Mouse (Mus musculus) heart, postnatal 0 days (tissue): ENCODE data around the gene Elfn1. TPM values are rescaled to one million over a fixed set of nuclear protein-coding genes. Genes with fewer than 3 reads are reported as not detected.

Experiments used
- ATAC-seq: fragments of 200-750 bp; cut with Nextera tagmentation; 2 replicates; pipeline ENCODE4 v1.8.0; 2017; ENCODE audit warnings: low read depth, moderate number of reproducible peaks, moderate library complexity; ENCODE audit not compliant: insufficient read depth
- DNase-seq: peaks from one replicate; pipeline ENCODE4 v3.0.0-alpha.2; 2016; ENCODE audit warnings: low spot score
- H3K27ac ChIP-seq: fragments of 300-500 bp; sonication (generic); 2 replicates; pipeline ENCODE4 v1.5.1; 2014; ENCODE audit warnings: low read depth, mild to moderate bottlenecking
- H3K27me3 ChIP-seq: fragments of 300-500 bp; sonication (generic); 2 replicates; pipeline ENCODE4 v1.6.1; 2014; ENCODE audit warnings: low read length, mixed read lengths; ENCODE audit not compliant: control insufficient read depth, insufficient read depth
- H3K36me3 ChIP-seq: fragments of 300-500 bp; sonication (generic); replicated peaks from 2 replicates; pipeline ENCODE4 v1.6.1; 2014; ENCODE audit warnings: low read length, mixed read lengths; ENCODE audit not compliant: control insufficient read depth, insufficient read depth
- H3K4me1 ChIP-seq: fragments of 300-500 bp; sonication (generic); 2 replicates; pipeline ENCODE4 v1.6.1; 2014; ENCODE audit warnings: antibody characterized with exemption; ENCODE audit not compliant: control insufficient read depth, insufficient read depth
- H3K4me2 ChIP-seq: fragments of 300-500 bp; sonication (generic); 2 replicates; pipeline ENCODE4 v1.6.1; 2014; ENCODE audit warnings: low read depth, mild to moderate bottlenecking, low read length, moderate library complexity
- H3K4me3 ChIP-seq: fragments of 300-500 bp; sonication (generic); 2 replicates; pipeline ENCODE4 v1.5.1; 2014; ENCODE audit warnings: low read depth, low read length
- H3K9ac ChIP-seq: fragments of 300-500 bp; sonication (generic); replicated peaks from 2 replicates; pipeline ENCODE4 v1.6.1; 2014; ENCODE audit warnings: low read depth, low read length, mixed read lengths
- H3K9me3 ChIP-seq: fragments of 300-500 bp; sonication (generic); replicated peaks from 2 replicates; pipeline ENCODE4 v1.6.1; 2016; ENCODE audit warnings: low read length; ENCODE audit not compliant: control insufficient read depth
- CTCF ChIP-seq: IDR thresholded peaks from 2 replicates; pipeline ENCODE4 v1.5.1; 2016; ENCODE audit warnings: antibody characterized with exemption, control low read depth, low read depth
- EP300 ChIP-seq: IDR thresholded peaks from 2 replicates; pipeline ENCODE4 v1.6.1; 2016; ENCODE audit warnings: antibody characterized with exemption, low read depth
- WGBS: fragments of 180-500 bp; shearing (Covaris S2); extraction: QIAGEN DNeasy Blood & Tissue Kit; methylation state at CpG from one replicate; pipeline ENCODE4 v1.1.7; 2014; 5-methylcytosine and 5-hydroxymethylcytosine counted together
- polyA plus RNA-seq: library from polyadenylated mRNA; unstranded; fragments of >200 nt; fragmentation: Nextera tagmentation; extraction: Ambion mirVana; gene quantifications from 2 replicates; pipeline ENCODE4 v1.2.1, GENCODE M21; 2015
- total RNA-seq: library from RNA; depleted of rRNA; stranded (reverse); fragments of >200 nt; gene quantifications from 2 replicates; pipeline ENCODE4 v1.2.3, GENCODE M21; 2014; ENCODE audit warnings: low replicate concordance

Gene Elfn1
- total and polyA plus RNA-seq, 2 experiments from 2014 or later: 0.10 to 1.9 TPM

DNA sequence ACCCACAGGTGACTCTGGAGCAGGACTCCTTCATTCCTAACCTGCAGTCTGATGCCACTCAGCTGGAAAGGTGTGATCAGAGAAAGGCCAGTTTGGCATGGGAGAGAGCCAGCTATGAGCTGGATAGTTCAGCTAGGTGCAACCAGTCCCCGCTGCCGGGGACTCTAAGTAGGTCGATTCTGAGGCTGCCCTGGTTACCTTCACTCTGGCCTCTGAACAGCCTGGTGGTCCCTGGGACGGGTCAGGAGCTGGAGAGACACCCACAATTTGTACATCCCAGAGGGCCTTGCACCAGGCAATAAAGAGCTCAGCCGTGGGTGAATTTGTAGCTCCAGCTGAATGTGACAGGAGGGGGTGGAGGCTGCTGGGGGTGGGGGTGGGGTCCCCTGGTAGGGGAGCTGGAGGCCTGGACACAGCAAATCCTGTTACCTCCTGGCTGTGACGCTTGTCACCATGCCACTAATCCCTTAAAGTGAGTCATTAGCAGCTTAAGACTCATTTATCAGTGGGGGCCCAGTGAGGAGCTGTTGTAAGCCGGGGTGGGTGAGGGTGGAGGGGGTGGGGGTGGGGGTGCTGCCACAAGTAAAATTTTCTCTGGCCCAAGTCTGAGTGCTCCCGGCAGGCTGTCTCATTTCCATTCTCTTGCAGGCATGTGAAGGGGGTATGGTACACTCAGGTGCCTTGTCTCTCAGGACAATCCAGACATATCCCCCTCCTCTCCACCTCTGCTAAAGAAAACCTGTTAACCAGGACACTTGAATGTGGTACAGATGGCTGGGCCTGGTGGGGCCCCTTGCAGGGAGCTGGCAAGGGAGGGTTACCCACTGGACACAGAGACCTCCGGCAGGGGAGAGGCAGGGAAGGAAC is 100.1 kb downstream of the Elfn1 start:
- Histone ChIP-seq H3K4me3 (no peak overlapping the region), H3K27ac (no peak overlapping the region), H3K9me3 (no peaks in the 10 kb centered on the region), H3K9ac (no peak overlapping the region), H3K36me3 (0 out of 2 replicates have a peak, but pooled peaks cover 9% of the 10 kb centered on the region), H3K4me2 (no peak overlapping the region), H3K27me3 (no peaks in the 10 kb centered on the region), H3K4me1 (no peaks in the 10 kb centered on the region)
- WGBS: 61% methylated on average over 9 of the region's 9 CpGs
- TF ChIP-seq EP300 (no peak), CTCF (no peak)
- no peak for DNase-seq
- no peak for ATAC-seq

- Histone ChIP-seq H3K27ac (no peak overlapping the region), H3K4me3 (no peak overlapping the region), H3K27me3 (no peaks in the 10 kb centered on the region), H3K9me3 (no peaks in the 10 kb centered on the region), H3K4me2 (no peak overlapping the region), H3K4me1 (peaks cover 5% of the 10 kb centered on the region; the same call in 1 of the 2 replicates), H3K36me3 (0 out of 2 replicates have a peak, but pooled peaks cover 9% of the 10 kb centered on the region), H3K9ac (no peak overlapping the region)
- DNase-seq: no peak
- TF ChIP-seq EP300 (no peak), CTCF (no peak)
- ATAC-seq: no peak
- WGBS: 85% methylated on average over 5 of the region's 5 CpGs
Measured at GRCm38 (mm10) chr5:140008523-140008806, 100.7 kb downstream of the Elfn1 start.

GRCm38 (mm10) chr5:140009083-140009655 is 101.4 kb downstream of the Elfn1 start:
- ATAC-seq: no peak
- Histone ChIP-seq H3K4me3 (no peak overlapping the region), H3K27ac (no peak overlapping the region), H3K4me1 (peaks cover 8% of the 10 kb centered on the region), H3K4me2 (no peak overlapping the region), H3K9me3 (no peaks in the 10 kb centered on the region), H3K27me3 (no peaks in the 10 kb centered on the region), H3K36me3 (0 out of 2 replicates have a peak, but pooled peaks cover 9% of the 10 kb centered on the region), H3K9ac (no peak overlapping the region)
- 86% methylated on average over 7 of the region's 7 CpGs for WGBS
- TF ChIP-seq CTCF: no peak
- no peak for TF ChIP-seq EP300
- no peak for DNase-seq

GRCm38 (mm10) chr5:140010405-140010804 is 102.7 kb downstream of the Elfn1 start:
- H3K27me3 ChIP-seq: no peaks in the 10 kb centered on the region
- no peak overlapping the region for H3K4me3 ChIP-seq
- H3K4me1 ChIP-seq: peaks cover 8% of the 10 kb centered on the region
- TF ChIP-seq EP300: no peak
- TF ChIP-seq CTCF: no peak
- no peak overlapping the region for H3K9ac ChIP-seq
- H3K36me3 ChIP-seq: 0 out of 2 replicates have a peak, but pooled peaks cover 9% of the 10 kb centered on the region
- no peaks in the 10 kb centered on the region for H3K9me3 ChIP-seq
- DNase-seq (no peak), ATAC-seq (no peak)
- H3K4me2 ChIP-seq: no peak overlapping the region
- H3K27ac ChIP-seq: no peak overlapping the region
- WGBS: 69% methylated on average over 3 of the region's 3 CpGs

GRCm38 (mm10) chr5:140012286-140012967 is 104.7 kb downstream of the Elfn1 start:
- Histone ChIP-seq H3K36me3 (0 out of 2 replicates have a peak, but pooled peaks cover 9% of the 10 kb centered on the region), H3K4me1 (peaks cover 8% of the 10 kb centered on the region), H3K4me2 (no peak overlapping the region), H3K9me3 (no peaks in the 10 kb centered on the region), H3K4me3 (no peak overlapping the region), H3K27ac (no peak overlapping the region), H3K9ac (no peak overlapping the region), H3K27me3 (no peaks in the 10 kb centered on the region)
- 73% methylated on average over 12 of the region's 12 CpGs for WGBS
- DNase-seq: no peak
- ATAC-seq: no peak
- TF ChIP-seq EP300 (no peak), CTCF (no peak)
